Mouse (Mus musculus) gastrocnemius, postnatal 4 days (tissue): Measurements from ENCODE around the gene Mill1. TPM values are rescaled to one million over a fixed set of nuclear protein-coding genes. Genes with fewer than 3 reads are reported as not detected.
"Not testable (repeated sequence)": the region's sequence is repeated elsewhere in the genome, so short reads cannot be mapped to it uniquely, and the experiment has no call there.

Experiments used
- DNase-seq, 2 experiments: peaks; one replicate each; pipeline ENCODE4 v3.0.0; 2021 to 2022; ENCODE audit warnings: low spot score in 2 of 2, mixed read lengths in 2 of 2
- long read RNA-seq, 2 experiments: library from polyadenylated mRNA; stranded (forward); transcript quantifications; one replicate each; pipeline ENCODE4 v2.0.0; 2021
- total RNA-seq, 2 experiments: library from RNA; stranded (reverse); gene quantifications; 2 replicates each; pipeline ENCODE4 v1.2.3; 2021

The Mill1 gene
- total RNA-seq, result not detected
- long read RNA-seq, experiment 1, result 0 reads
- long read RNA-seq, experiment 2, result 0 reads

- DNase-seq, result no peak
Measured at GRCm38 (mm10) chr7:18245047-18245446, at the start of gene Mill1. TSS of gene Mill1 (plus strand) at chr7:18245347.

- no peak for DNase-seq
Measured at GRCm38 (mm10) chr7:18210938-18211337, 34.2 kb upstream of the Mill1 start.

- DNase-seq, result no peak
Measured at GRCm38 (mm10) chr7:18214699-18215098, 30.4 kb upstream of the Mill1 start.

- DNase-seq, result no peak
Measured at GRCm38 (mm10) chr7:18238561-18238960, 6.6 kb upstream of the Mill1 start.

- DNase-seq, result no peak
Measured at GRCm38 (mm10) chr7:18241217-18241616, 3.9 kb upstream of the Mill1 start.

GRCm38 (mm10) chr7:18243959-18244573 lies 1.1 kb upstream of the Mill1 start:
- not testable (repeated sequence) for DNase-seq

GRCm38 (mm10) chr7:18260219-18260618 lies 15.1 kb downstream of the Mill1 start:
- no peak for DNase-seq

- no peak for DNase-seq
Measured at GRCm38 (mm10) chr7:18265089-18265488, 19.9 kb downstream of the Mill1 start.

Other genes starting within 250 kb of the Mill1 start
- gene Ceacam13, start 235.5 kb upstream of the Mill1 start, total RNA-seq, result not detected
- gene Ceacam12, start 179.4 kb upstream of the Mill1 start, total RNA-seq, result not detected
- gene Igfl3, start 68.9 kb upstream of the Mill1 start, total RNA-seq, result not detected
- gene Psg18, start 109.7 kb downstream of the Mill1 start, total RNA-seq, result not detected
- not detected for gene Psg28, start 186.7 kb downstream of the Mill1 start, total RNA-seq
- not detected for gene Psg26, start 238.8 kb downstream of the Mill1 start, total RNA-seq